ENCODE assay signal across 19 mouse cellular contexts in the genomic region with DNA sequence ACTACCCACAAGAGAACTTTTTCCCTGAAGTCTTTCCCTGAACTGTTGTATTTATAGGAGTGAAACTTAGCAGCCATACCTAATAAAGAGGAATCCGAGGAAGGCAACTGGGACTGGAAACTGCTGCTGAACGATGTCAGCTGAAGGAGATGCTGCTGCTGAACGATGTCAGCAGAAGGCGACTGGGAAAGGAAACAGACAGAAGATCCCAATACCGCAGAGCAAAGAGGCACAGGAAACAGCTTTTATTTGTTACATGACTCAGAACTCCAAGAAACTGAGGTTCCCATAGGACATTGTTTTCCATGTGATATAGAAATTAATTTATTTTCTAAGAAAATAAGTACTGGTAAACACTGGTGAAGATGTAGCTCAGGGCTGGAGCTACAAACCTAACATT. TPM values are rescaled to one million over a fixed set of nuclear protein-coding genes. Genes with fewer than 3 reads are reported as not detected.
A peak's percentile ranks its signal among the peaks of the same experiment; 100 is the strongest.
DNase-seq lines count a peak whose midpoint lies in the region; ATAC-seq lines count a peak whose summit lies in the region.
"Had no signal": no experiment of that assay in that cellular context is flagged by ENCODE, and none has a peak within 500 bp of the region (broad histone marks: within the 10 kb centered on the region; RNA-seq: fewer than 3 reads in every experiment).

No protein-coding gene starts in this region.

- no peak overlapping the region for H3K4me2 ChIP-seq in heart, embryonic 13.5 days
- H3K4me2 ChIP-seq: embryonic facial prominence, embryonic 12.5 days; forebrain, embryonic 12.5 days; hindbrain, embryonic 15.5 days had no signal

- no peak overlapping the region for H3K4me3 ChIP-seq in heart, embryonic 13.5 days
- peak overlapping the region; percentile 90 for H3K4me3 ChIP-seq in megakaryocyte, embryonic 14.5 days (replicated peaks)
- H3K4me3 ChIP-seq: embryonic facial prominence, embryonic 12.5 days; forebrain, embryonic 12.5 days; hindbrain, embryonic 15.5 days had no signal

- no peak for DNase-seq in heart, adult 18-20 months
- DNase-seq in kidney, postnatal 10 days: no peak
- DNase-seq: adrenal gland, adult 8-10 months; adrenal gland, postnatal 36 days; cerebellum, adult 11 months; cerebellum, adult 8-10 months; cerebellum, postnatal 14 days; forebrain, postnatal 0 days; gastrocnemius, postnatal 10 days; heart, postnatal 36 days had no signal

- no peak overlapping the region for H3K27ac ChIP-seq in heart, embryonic 13.5 days (replicated peaks)
- H3K27ac ChIP-seq: embryonic facial prominence, embryonic 12.5 days; forebrain, embryonic 12.5 days; hindbrain, embryonic 15.5 days had no signal

- no peaks in the 10 kb centered on the region for H3K27me3 ChIP-seq in heart, embryonic 13.5 days (replicated peaks)
- no peaks in the 10 kb centered on the region for H3K27me3 ChIP-seq in megakaryocyte, embryonic 14.5 days (replicated peaks)
- H3K27me3 ChIP-seq: embryonic facial prominence, embryonic 12.5 days; forebrain, embryonic 12.5 days; hindbrain, embryonic 15.5 days had no signal

- H3K36me3 ChIP-seq in heart, embryonic 13.5 days: peaks cover 10% of the 10 kb centered on the region
- peaks cover 23% of the 10 kb centered on the region for H3K36me3 ChIP-seq in megakaryocyte, embryonic 14.5 days (replicated peaks; ENCODE audit: low read length)
- H3K36me3 ChIP-seq: forebrain, embryonic 12.5 days; hindbrain, embryonic 15.5 days had no signal

- H3K4me1 ChIP-seq in heart, embryonic 13.5 days: no peaks in the 10 kb centered on the region
- peaks cover 71% of the 10 kb centered on the region for H3K4me1 ChIP-seq in megakaryocyte, embryonic 14.5 days
- H3K4me1 ChIP-seq: embryonic facial prominence, embryonic 12.5 days; forebrain, embryonic 12.5 days; hindbrain, embryonic 15.5 days had no signal

- ATAC-seq in heart, embryonic 13.5 days (ENCODE audit: extremely low read depth, insufficient number of reproducible peaks, low FRiP score, low TSS enrichment): no peak
- ATAC-seq in megakaryocyte, adult 5-6 weeks (ENCODE audit: poor library complexity, severe bottlenecking): no peak
- ATAC-seq in granulocyte monocyte progenitor cell, adult 5-6 weeks (replicated peaks; ENCODE audit: poor library complexity, severe bottlenecking): peak; percentile 29; the same call in 1 of the 2 replicates
- no peak for ATAC-seq in erythroid progenitor cell, adult 5-6 weeks (replicated peaks; ENCODE audit: low FRiP score, poor library complexity, severe bottlenecking)
- ATAC-seq: forebrain, postnatal 0 days; intestine, embryonic 16.5 days had no signal

- H3K9ac ChIP-seq in heart, embryonic 13.5 days: peak overlapping the region; percentile 50; the same call in 1 of the 2 replicates
- H3K9ac ChIP-seq: embryonic facial prominence, embryonic 12.5 days; forebrain, embryonic 12.5 days; forebrain, postnatal 0 days; hindbrain, embryonic 15.5 days had no signal

- H3K9me3 ChIP-seq in heart, embryonic 13.5 days: 0 out of 2 replicates have a peak, but pooled peaks cover under 1% of the 10 kb centered on the region
- H3K9me3 ChIP-seq in megakaryocyte, embryonic 14.5 days: peaks cover 1% of the 10 kb centered on the region
- H3K9me3 ChIP-seq: embryonic facial prominence, embryonic 12.5 days; forebrain, embryonic 12.5 days; hindbrain, embryonic 15.5 days had no signal

- 37% methylated on average over 5 of the region's 5 CpGs for WGBS in heart, embryonic 13.5 days

RNA-seq across cellular contexts. Expression of gene Ing2, which starts 9.1 kb away (rescaled TPM):
- polyA plus RNA-seq in heart, embryonic 13.5 days (2015; fragmentation: Nextera tagmentation; extraction: Ambion mirVana): 7.2 and 7.4 TPM in 2 replicates
- total RNA-seq in heart, adult 18-20 months (2021): 1 to 10 TPM; 3.8 to 4.1 TPM
- polyA plus RNA-seq in megakaryocyte, embryonic 14.5 days (2012; ENCODE audit: insufficient read depth, low replicate concordance): 5.4 and 5.7 TPM in 2 replicates
- total RNA-seq in megakaryocyte, adult 5-6 weeks (2015): 51.2 and 52.0 TPM in 2 replicates
- 23.7 and 32.1 TPM in 2 replicates for total RNA-seq in megakaryocyte, adult 5-6 weeks (2017)
- 22.9 and 34.9 TPM in 2 replicates for total RNA-seq in granulocyte monocyte progenitor cell, adult 5-6 weeks (2014; fragmentation: Nextera tagmentation)
- total RNA-seq in granulocyte monocyte progenitor cell, adult 5-6 weeks (2017): 48.6 and 52.0 TPM in 2 replicates
- 11.5 and 16.8 TPM in 2 replicates for total RNA-seq in erythroid progenitor cell, adult 5-6 weeks (2015; ENCODE audit: low replicate concordance)
- 31.4 and 31.5 TPM in 2 replicates for total RNA-seq in erythroid progenitor cell, adult 5-6 weeks (2017; ENCODE audit: low replicate concordance)

RNA-seq across cellular contexts. Expression of gene Cdkn2aip, which starts 29.3 kb away (rescaled TPM):
- polyA plus RNA-seq in heart, embryonic 13.5 days (2015; fragmentation: Nextera tagmentation; extraction: Ambion mirVana): 15.9 and 16.9 TPM in 2 replicates
- 1 to 10 TPM; 9.0 to 9.1 TPM for total RNA-seq in heart, adult 18-20 months (2021)
- 4.5 and 5.9 TPM in 2 replicates for polyA plus RNA-seq in megakaryocyte, embryonic 14.5 days (2012; ENCODE audit: insufficient read depth, low replicate concordance)
- 9.8 and 11.2 TPM in 2 replicates for total RNA-seq in megakaryocyte, adult 5-6 weeks (2015)
- 19.1 and 23.4 TPM in 2 replicates for total RNA-seq in megakaryocyte, adult 5-6 weeks (2017)
- 13.2 and 13.9 TPM in 2 replicates for total RNA-seq in granulocyte monocyte progenitor cell, adult 5-6 weeks (2014; fragmentation: Nextera tagmentation)
- total RNA-seq in granulocyte monocyte progenitor cell, adult 5-6 weeks (2017): 19.7 and 26.5 TPM in 2 replicates
- 11.2 and 13.0 TPM in 2 replicates for total RNA-seq in erythroid progenitor cell, adult 5-6 weeks (2015; ENCODE audit: low replicate concordance)
- total RNA-seq in erythroid progenitor cell, adult 5-6 weeks (2017; ENCODE audit: low replicate concordance): 14.4 and 15.7 TPM in 2 replicates
